Mouse (Mus musculus) kidney, adult 2 months (tissue): ENCODE data around the gene Fam221a.

Experiments used
- CTCF ChIP-seq: fragments of 200-500 bp; conservative IDR thresholded peaks from 2 replicates; pipeline ENCODE4 v1.5.1; 2011; ENCODE audit warnings: low read depth, mild to moderate bottlenecking, control low read depth, low read length, moderate library complexity, mixed read lengths; ENCODE audit not compliant: insufficient read depth, insufficient read length
- POLR2A ChIP-seq: fragments of 200-500 bp; IDR thresholded peaks from one replicate; pipeline ENCODE4 v1.6.1; 2011; ENCODE audit warnings: low read depth, low read length, control low read depth

GRCm38 (mm10) chr6:49338566-49338965 lies 29.0 kb upstream of the Fam221a start:
- no peak for TF ChIP-seq CTCF
- no peak for TF ChIP-seq POLR2A
